Mouse (Mus musculus): ENCODE measurements at regions not wholly inside any gene's neighbourhood (a gene's known extent, or its start where the extent isn't known, plus 50 kb on each side); places are given as distances from the start of the nearest gene placed in this dataset.

DNA sequence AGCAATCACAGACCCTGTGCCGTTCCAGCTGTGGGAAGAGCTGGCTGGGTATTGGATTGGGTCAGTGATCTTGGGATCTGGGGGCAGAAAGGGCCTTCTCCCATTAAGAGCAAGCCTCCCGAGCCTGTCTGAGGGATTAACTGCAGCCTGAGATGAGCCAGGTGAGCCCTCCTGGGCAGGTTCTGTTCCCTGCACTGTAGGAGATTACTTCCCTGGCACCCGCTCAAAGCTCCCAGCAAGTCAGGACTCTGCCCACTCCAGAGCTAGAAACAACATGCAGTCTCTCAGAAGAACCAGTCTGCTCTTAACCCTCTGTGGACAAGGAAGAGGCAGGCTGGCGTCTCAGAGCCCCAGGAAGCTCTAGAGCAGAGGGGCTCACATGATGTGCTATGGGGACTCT is 132.7 kb downstream of the Bmp7 start:
- 58% methylated on average over 4 of the region's 4 CpGs for WGBS
- H3K9ac ChIP-seq (replicated peaks) = no peak overlapping the region
- H3K4me2 ChIP-seq (replicated peaks) = no peak overlapping the region
- no peaks in the 10 kb centered on the region for H3K36me3 ChIP-seq
- ATAC-seq = no peak
- no peak overlapping the region for H3K4me3 ChIP-seq (replicated peaks)
- H3K27ac ChIP-seq = no peak overlapping the region
- no peaks in the 10 kb centered on the region for H3K9me3 ChIP-seq
- H3K27me3 ChIP-seq = peaks cover 23% of the 10 kb centered on the region; the same call in 1 of the 2 replicates
- H3K4me1 ChIP-seq (replicated peaks) = no peaks in the 10 kb centered on the region

DNA sequence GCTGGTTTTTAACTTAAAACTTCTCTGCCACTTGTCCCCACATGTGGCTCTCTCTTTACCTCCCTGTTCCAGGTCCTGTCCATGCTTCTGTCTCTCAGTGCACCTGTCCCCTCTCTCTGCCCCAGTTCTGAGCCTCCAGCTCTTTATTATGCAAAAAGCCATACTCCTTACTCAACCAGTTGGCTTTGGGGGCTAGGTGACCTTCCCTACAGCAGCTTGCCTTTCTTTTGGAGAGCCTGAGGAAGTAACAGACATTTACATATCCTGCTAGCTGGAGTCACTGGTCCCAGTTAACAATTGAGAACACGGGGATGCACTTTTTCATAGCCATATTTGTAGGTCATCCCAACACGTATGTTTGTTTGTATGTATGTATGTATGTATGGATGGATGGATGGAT is 130.8 kb downstream of the Bmp7 start:
- Histone ChIP-seq H3K36me3 (no peaks in the 10 kb centered on the region), H3K9ac (replicated peaks) (no peak overlapping the region), H3K4me2 (replicated peaks) (no peak overlapping the region), H3K27me3 (peaks cover 26% of the 10 kb centered on the region; the same call in 1 of the 2 replicates), H3K27ac (no peak overlapping the region), H3K9me3 (no peaks in the 10 kb centered on the region), H3K4me3 (replicated peaks) (no peak overlapping the region), H3K4me1 (replicated peaks) (no peaks in the 10 kb centered on the region)
- 91% methylated on average over 2 of the region's 2 CpGs for WGBS
- ATAC-seq = no peak

DNA sequence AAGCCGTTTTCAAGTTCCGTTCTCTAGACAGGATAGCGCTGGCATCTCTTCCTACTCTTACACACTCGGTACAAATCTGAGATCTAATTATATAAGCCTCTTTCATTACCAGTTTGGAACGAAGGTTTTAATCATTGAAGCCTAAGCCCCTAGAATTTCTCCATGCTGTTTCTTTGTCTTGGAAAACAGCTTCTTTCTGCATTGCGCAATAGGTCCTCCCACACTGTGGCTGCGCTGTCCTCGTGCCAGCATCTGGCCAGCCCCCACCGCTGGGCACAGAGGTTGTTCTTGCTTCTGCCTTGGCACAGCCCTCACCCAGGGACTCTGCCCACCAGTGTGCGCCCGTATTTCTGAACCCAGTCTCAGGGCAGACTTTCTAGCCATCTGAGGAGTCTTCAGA is 126.8 kb downstream of the Bmp7 start:
- no peaks in the 10 kb centered on the region for H3K36me3 ChIP-seq
- H3K4me1 ChIP-seq (replicated peaks) = no peaks in the 10 kb centered on the region
- H3K4me2 ChIP-seq (replicated peaks) = no peak overlapping the region
- H3K27ac ChIP-seq = no peak overlapping the region
- 81% methylated on average over 11 of the region's 11 CpGs for WGBS
- no peaks in the 10 kb centered on the region for H3K9me3 ChIP-seq
- H3K9ac ChIP-seq (replicated peaks) = no peak overlapping the region
- no peak for ATAC-seq
- no peak overlapping the region for H3K4me3 ChIP-seq (replicated peaks)
- peaks cover 22% of the 10 kb centered on the region; the same call in 1 of the 2 replicates for H3K27me3 ChIP-seq

DNA sequence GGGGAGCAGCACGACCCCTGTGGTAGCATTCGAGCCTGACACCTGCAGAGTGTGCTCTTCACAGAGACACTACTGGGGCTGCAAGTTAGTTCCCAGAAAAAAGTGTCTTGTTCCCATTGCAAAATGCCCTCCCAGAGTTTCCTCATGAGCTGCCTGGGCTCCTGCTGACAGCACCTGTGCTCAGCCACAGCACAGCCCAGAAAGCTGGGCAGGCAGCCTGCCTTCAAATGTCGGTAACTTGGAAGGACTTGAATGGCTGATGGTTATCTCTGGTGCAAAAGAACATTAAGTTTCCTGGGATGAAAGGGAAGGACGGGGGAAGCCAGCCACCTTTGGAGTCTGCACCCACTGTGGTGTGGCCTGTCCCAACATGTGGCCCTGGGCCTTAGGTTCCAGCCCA is 126.2 kb downstream of the Bmp7 start:
- Histone ChIP-seq H3K9ac (replicated peaks) (no peak overlapping the region), H3K4me3 (replicated peaks) (no peak overlapping the region), H3K27ac (no peak overlapping the region), H3K4me2 (replicated peaks) (no peak overlapping the region), H3K9me3 (no peaks in the 10 kb centered on the region), H3K4me1 (replicated peaks) (no peaks in the 10 kb centered on the region), H3K27me3 (peaks cover 22% of the 10 kb centered on the region; the same call in 1 of the 2 replicates), H3K36me3 (no peaks in the 10 kb centered on the region)
- WGBS = 76% methylated on average over 4 of the region's 4 CpGs
- ATAC-seq = no peak

DNA sequence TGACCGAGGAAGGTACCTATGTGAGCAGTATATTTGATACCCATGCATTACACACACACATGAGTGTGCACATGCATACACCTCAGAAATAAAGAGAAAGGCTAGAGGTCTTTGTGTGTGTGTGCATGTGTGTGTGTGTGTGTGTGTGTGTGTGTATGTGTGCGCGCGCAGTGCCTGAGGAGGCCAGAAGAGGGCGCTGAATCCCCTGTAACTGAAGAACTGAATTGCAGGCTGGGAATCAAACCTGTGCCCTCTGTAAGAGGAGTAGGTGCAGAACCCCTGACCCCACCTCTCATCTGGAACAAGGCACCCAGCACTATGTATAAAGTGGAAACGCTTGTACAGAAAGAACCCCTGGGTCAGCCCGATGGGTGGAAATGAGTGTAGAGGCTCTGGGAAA is 125.0 kb downstream of the Bmp7 start:
- no peak for ATAC-seq
- H3K27me3 ChIP-seq = peaks cover 25% of the 10 kb centered on the region; the same call in 1 of the 2 replicates
- H3K4me3 ChIP-seq (replicated peaks) = no peak overlapping the region
- H3K4me1 ChIP-seq (replicated peaks) = no peaks in the 10 kb centered on the region
- H3K4me2 ChIP-seq (replicated peaks) = no peak overlapping the region
- H3K36me3 ChIP-seq = no peaks in the 10 kb centered on the region
- no peak overlapping the region for H3K9ac ChIP-seq (replicated peaks)
- H3K27ac ChIP-seq = no peak overlapping the region
- WGBS = 96% methylated on average over 7 of the region's 7 CpGs
- no peaks in the 10 kb centered on the region for H3K9me3 ChIP-seq

DNA sequence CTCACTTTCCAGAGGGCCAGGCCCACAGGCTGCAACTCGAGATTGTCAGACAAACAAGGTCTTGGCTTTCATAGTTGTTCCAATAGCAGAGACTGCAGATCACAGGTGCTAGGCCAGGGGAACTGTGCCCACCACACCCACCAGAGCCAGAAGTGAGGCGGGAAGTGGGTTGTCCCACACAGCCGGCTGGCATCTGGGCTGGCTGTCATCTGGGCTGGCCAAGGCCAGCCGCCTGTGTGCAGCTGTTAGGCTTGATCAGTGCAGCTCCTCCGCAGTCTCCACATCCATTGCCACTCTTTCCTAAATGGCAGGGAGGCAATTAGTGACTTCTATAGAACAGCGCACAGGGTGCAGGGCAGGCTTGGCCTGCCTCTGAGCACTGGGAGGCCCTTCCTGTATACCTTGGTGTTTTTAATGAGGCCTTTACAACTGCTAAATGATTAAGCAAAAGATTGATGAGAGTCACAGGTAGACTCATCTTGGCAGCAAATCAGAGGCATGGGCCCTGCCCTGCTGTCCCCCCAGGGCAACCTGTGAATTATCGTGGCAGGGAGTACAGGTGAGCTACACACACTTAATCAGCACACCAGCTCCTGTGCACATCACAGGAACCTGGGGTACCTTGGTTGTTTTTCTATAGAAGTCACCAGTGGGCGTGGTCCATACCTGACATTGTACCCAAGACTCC is 122.9 kb downstream of the Bmp7 start:
- Histone ChIP-seq H3K4me3 (replicated peaks) (no peak overlapping the region), H3K4me1 (replicated peaks) (no peaks in the 10 kb centered on the region), H3K36me3 (no peaks in the 10 kb centered on the region), H3K27ac (no peak overlapping the region), H3K4me2 (replicated peaks) (no peak overlapping the region), H3K9me3 (no peaks in the 10 kb centered on the region), H3K27me3 (peaks cover 24% of the 10 kb centered on the region; the same call in 1 of the 2 replicates), H3K9ac (replicated peaks) (no peak overlapping the region)
- WGBS = 79% methylated on average over 8 of the region's 8 CpGs
- no peak for ATAC-seq

All from midbrain, embryonic 13.5 days (tissue).